Mouse (Mus musculus): ENCODE measurements at regions not wholly inside any gene's neighbourhood (a gene's known extent, or its start where the extent isn't known, plus 50 kb on each side); places are given as distances from the start of the nearest gene placed in this dataset.

GRCm38 (mm10) chr12:58743800-58744199 lies 268.0 kb downstream of the Sec23a start:
- DNase-seq (ENCODE audit: low spot score) (no peak), ATAC-seq (ENCODE audit: low FRiP score, low TSS enrichment) (no peak)
- TF ChIP-seq CTCF (IDR thresholded peaks at IDR 0.05; ENCODE audit: low read depth), result no peak
- no peak for TF ChIP-seq EP300 (optimal IDR thresholded peaks at IDR 0.05)
- 75% methylated on average over 1 of the region's 1 CpGs for WGBS
- Histone ChIP-seq H3K4me1 (replicated peaks; ENCODE audit: control insufficient read depth, insufficient read depth) (no peaks in the 10 kb centered on the region), H3K36me3 (ENCODE audit: control insufficient read depth, insufficient read depth, low read length) (no peaks in the 10 kb centered on the region), H3K27ac (replicated peaks) (no peak overlapping the region), H3K27me3 (ENCODE audit: control insufficient read depth, insufficient read depth, low read length) (no peaks in the 10 kb centered on the region), H3K9ac (ENCODE audit: low read length) (no peak overlapping the region), H3K9me3 (ENCODE audit: control insufficient read depth, low read length) (no peaks in the 10 kb centered on the region), H3K4me3 (ENCODE audit: low read depth, low read length) (no peak overlapping the region), H3K4me2 (replicated peaks; ENCODE audit: low read depth) (no peak overlapping the region)

GRCm38 (mm10) chr12:58728094-58728493 lies 283.7 kb downstream of the Sec23a start:
- no peaks in the 10 kb centered on the region for H3K9me3 ChIP-seq (ENCODE audit: control insufficient read depth, low read length)
- DNase-seq (ENCODE audit: low spot score) (no peak), ATAC-seq (ENCODE audit: low FRiP score, low TSS enrichment) (no peak)
- H3K4me2 ChIP-seq (replicated peaks; ENCODE audit: low read depth), result no peak overlapping the region
- H3K27ac ChIP-seq (replicated peaks), result no peak overlapping the region
- no peak for TF ChIP-seq EP300 (optimal IDR thresholded peaks at IDR 0.05)
- TF ChIP-seq CTCF (IDR thresholded peaks at IDR 0.05; ENCODE audit: low read depth), result no peak
- H3K4me1 ChIP-seq (replicated peaks; ENCODE audit: control insufficient read depth, insufficient read depth), result no peaks in the 10 kb centered on the region
- WGBS, result 51% methylated on average over 1 of the region's 1 CpGs
- H3K4me3 ChIP-seq (ENCODE audit: low read depth, low read length), result no peak overlapping the region
- no peak overlapping the region for H3K9ac ChIP-seq (ENCODE audit: low read length)
- H3K36me3 ChIP-seq (ENCODE audit: control insufficient read depth, insufficient read depth, low read length), result no peaks in the 10 kb centered on the region
- no peaks in the 10 kb centered on the region for H3K27me3 ChIP-seq (ENCODE audit: control insufficient read depth, insufficient read depth, low read length)

DNA sequence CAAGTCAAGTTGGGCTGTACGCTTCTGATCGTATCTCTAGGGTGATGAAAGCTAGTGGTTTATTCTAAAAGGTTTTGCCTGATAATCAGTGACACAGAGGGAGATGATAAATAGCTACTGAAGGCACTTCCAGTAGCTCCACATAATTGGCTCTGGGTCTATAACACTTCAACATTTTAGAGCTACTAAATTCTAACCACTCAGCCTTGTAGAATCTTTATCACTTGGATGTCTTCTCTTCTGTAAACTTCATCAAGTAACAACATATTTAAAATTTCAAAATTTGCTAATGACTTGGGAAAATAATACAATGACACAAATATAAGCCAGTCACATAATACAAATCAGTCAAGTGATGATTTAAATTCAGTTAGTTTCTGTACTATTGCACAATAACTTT lies 284.3 kb downstream of the Sec23a start:
- H3K4me2 ChIP-seq (replicated peaks; ENCODE audit: low read depth), result no peak overlapping the region
- 82% methylated on average over 2 of the region's 2 CpGs for WGBS
- no peaks in the 10 kb centered on the region for H3K9me3 ChIP-seq (ENCODE audit: control insufficient read depth, low read length)
- no peak overlapping the region for H3K9ac ChIP-seq (ENCODE audit: low read length)
- no peak for TF ChIP-seq CTCF (IDR thresholded peaks at IDR 0.05; ENCODE audit: low read depth)
- TF ChIP-seq EP300 (optimal IDR thresholded peaks at IDR 0.05), result no peak
- H3K27me3 ChIP-seq (ENCODE audit: control insufficient read depth, insufficient read depth, low read length), result no peaks in the 10 kb centered on the region
- H3K4me1 ChIP-seq (replicated peaks; ENCODE audit: control insufficient read depth, insufficient read depth), result no peaks in the 10 kb centered on the region
- H3K27ac ChIP-seq (replicated peaks), result no peak overlapping the region
- no peak overlapping the region for H3K4me3 ChIP-seq (ENCODE audit: low read depth, low read length)
- no peak for ATAC-seq (ENCODE audit: low FRiP score, low TSS enrichment)
- H3K36me3 ChIP-seq (ENCODE audit: control insufficient read depth, insufficient read depth, low read length), result no peaks in the 10 kb centered on the region
- DNase-seq (ENCODE audit: low spot score), result no peak

DNA sequence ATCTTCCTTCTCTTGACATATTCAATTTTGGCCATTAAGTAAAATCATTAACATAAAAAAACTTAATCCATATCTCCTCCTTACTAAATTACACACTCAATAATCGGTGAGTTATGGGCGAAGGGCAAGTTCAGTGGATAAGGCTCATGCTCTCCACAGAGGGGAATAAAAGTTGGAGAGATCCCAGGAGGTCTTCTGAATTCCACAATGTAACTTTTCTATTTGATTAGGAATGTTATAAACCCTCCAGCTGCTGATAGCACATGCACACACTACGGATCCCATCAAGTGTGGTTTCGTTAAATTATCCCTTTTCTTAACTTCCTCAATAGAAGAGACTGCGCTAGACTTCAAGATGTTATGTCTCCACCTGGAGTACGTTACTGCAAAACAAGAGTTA lies 293.9 kb downstream of the Sec23a start:
- Histone ChIP-seq H3K27me3 (ENCODE audit: control insufficient read depth, insufficient read depth, low read length) (no peaks in the 10 kb centered on the region), H3K27ac (replicated peaks) (no peak overlapping the region), H3K4me2 (replicated peaks; ENCODE audit: low read depth) (no peak overlapping the region), H3K36me3 (ENCODE audit: control insufficient read depth, insufficient read depth, low read length) (no peaks in the 10 kb centered on the region), H3K9me3 (ENCODE audit: control insufficient read depth, low read length) (no peaks in the 10 kb centered on the region), H3K9ac (ENCODE audit: low read length) (no peak overlapping the region), H3K4me3 (ENCODE audit: low read depth, low read length) (no peak overlapping the region), H3K4me1 (replicated peaks; ENCODE audit: control insufficient read depth, insufficient read depth) (no peaks in the 10 kb centered on the region)
- 66% methylated on average over 6 of the region's 6 CpGs for WGBS
- TF ChIP-seq CTCF (IDR thresholded peaks at IDR 0.05; ENCODE audit: low read depth) (no peak), EP300 (optimal IDR thresholded peaks at IDR 0.05) (no peak)
- DNase-seq (ENCODE audit: low spot score), result no peak
- ATAC-seq (ENCODE audit: low FRiP score, low TSS enrichment), result no peak

GRCm38 (mm10) chr12:58714207-58714606 lies 297.6 kb downstream of the Sec23a start:
- Histone ChIP-seq H3K4me1 (replicated peaks; ENCODE audit: control insufficient read depth, insufficient read depth) (no peaks in the 10 kb centered on the region), H3K9me3 (ENCODE audit: control insufficient read depth, low read length) (no peaks in the 10 kb centered on the region), H3K27me3 (ENCODE audit: control insufficient read depth, insufficient read depth, low read length) (no peaks in the 10 kb centered on the region), H3K9ac (ENCODE audit: low read length) (no peak overlapping the region), H3K27ac (replicated peaks) (no peak overlapping the region), H3K4me2 (replicated peaks; ENCODE audit: low read depth) (no peak overlapping the region), H3K4me3 (ENCODE audit: low read depth, low read length) (no peak overlapping the region), H3K36me3 (ENCODE audit: control insufficient read depth, insufficient read depth, low read length) (no peaks in the 10 kb centered on the region)
- WGBS, result 82% methylated on average over 1 of the region's 1 CpGs
- DNase-seq (ENCODE audit: low spot score) (no peak), ATAC-seq (ENCODE audit: low FRiP score, low TSS enrichment) (no peak)
- TF ChIP-seq CTCF (IDR thresholded peaks at IDR 0.05; ENCODE audit: low read depth), result no peak
- no peak for TF ChIP-seq EP300 (optimal IDR thresholded peaks at IDR 0.05)

GRCm38 (mm10) chr12:58695680-58696079 lies 316.1 kb downstream of the Sec23a start:
- DNase-seq (ENCODE audit: low spot score) (no peak), ATAC-seq (ENCODE audit: low FRiP score, low TSS enrichment) (no peak)
- Histone ChIP-seq H3K9me3 (ENCODE audit: control insufficient read depth, low read length) (no peaks in the 10 kb centered on the region), H3K4me2 (replicated peaks; ENCODE audit: low read depth) (no peak overlapping the region), H3K4me3 (ENCODE audit: low read depth, low read length) (no peak overlapping the region), H3K36me3 (ENCODE audit: control insufficient read depth, insufficient read depth, low read length) (no peaks in the 10 kb centered on the region), H3K27me3 (ENCODE audit: control insufficient read depth, insufficient read depth, low read length) (no peaks in the 10 kb centered on the region), H3K9ac (ENCODE audit: low read length) (no peak overlapping the region), H3K4me1 (replicated peaks; ENCODE audit: control insufficient read depth, insufficient read depth) (no peaks in the 10 kb centered on the region), H3K27ac (replicated peaks) (no peak overlapping the region)
- TF ChIP-seq EP300 (optimal IDR thresholded peaks at IDR 0.05), result no peak
- TF ChIP-seq CTCF (IDR thresholded peaks at IDR 0.05; ENCODE audit: low read depth), result no peak
- 84% methylated on average over 5 of the region's 5 CpGs for WGBS
